Mouse (Mus musculus) ES-Bruce4 (cell line): Measurements from ENCODE around the gene Prtg.

Experiments
- CTCF ChIP-seq: IDR thresholded peaks from one replicate; pipeline ENCODE4 v1.8.1; 2011; ENCODE audit warnings: low read depth, low read length
- POLR2A ChIP-seq: IDR thresholded peaks from one replicate; pipeline ENCODE4 v1.8.1; 2011; ENCODE audit warnings: low read length; ENCODE audit not compliant: insufficient read depth

DNA sequence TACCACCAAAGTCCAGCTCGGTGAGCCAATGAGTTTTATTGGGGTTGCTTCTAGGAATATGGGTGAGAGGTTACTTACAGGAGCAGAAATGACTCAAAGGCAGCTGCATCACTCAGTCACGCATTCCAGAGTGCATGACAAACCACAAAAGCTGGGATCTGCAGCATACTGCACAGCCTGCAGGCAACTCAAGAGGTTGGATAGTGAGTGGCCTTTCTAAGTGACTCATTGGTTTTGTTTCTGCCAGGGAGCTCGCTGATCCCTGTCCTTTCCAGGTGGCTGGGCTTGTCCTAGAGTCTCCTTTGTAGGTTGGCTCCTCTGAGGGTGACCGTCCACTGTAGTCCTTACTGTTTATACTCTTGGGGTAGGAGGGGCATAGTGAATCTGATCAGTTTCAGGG, 39.5 kb downstream of the Prtg start:
- TF ChIP-seq CTCF (no peak), POLR2A (no peak)
